Mouse (Mus musculus) heart, postnatal 25 days (tissue): ENCODE results near the gene Tmem238. TPM values are rescaled to one million over a fixed set of nuclear protein-coding genes. Genes with fewer than 3 reads are reported as not detected.
"Not testable (repeated sequence)": the region's sequence is repeated elsewhere in the genome, so short reads cannot be mapped to it uniquely, and the experiment has no call there.

ENCODE experiments used
- DNase-seq: peaks from one replicate; pipeline ENCODE4 v3.0.0; 2022; ENCODE audit warnings: low spot score
- intact Hi-C: fragments of 180-260 bp; cut with DNase I; formaldehyde crosslinking; loops from one replicate; pipeline ENCODE4 v1.15.1; 2025
- total RNA-seq, 2 experiments: library from RNA; stranded (reverse); gene quantifications; 2 replicates each; pipeline ENCODE4 v1.2.3; 2021

Tmem238 gene
- total RNA-seq, result 1 to 10 TPM; 3.5 to 4.3 TPM

- no peak for DNase-seq
- intact Hi-C loops, result loop anchor here (2.0 kb wide), 1 partner anchor 49 kb away; the partner anchor contains the start of gene Kmt5c
Observed at GRCm38 (mm10) chr7:4789436-4789935, at the start of gene Tmem238. TSS of gene Tmem238 (minus strand) at chr7:4789656.

DNA sequence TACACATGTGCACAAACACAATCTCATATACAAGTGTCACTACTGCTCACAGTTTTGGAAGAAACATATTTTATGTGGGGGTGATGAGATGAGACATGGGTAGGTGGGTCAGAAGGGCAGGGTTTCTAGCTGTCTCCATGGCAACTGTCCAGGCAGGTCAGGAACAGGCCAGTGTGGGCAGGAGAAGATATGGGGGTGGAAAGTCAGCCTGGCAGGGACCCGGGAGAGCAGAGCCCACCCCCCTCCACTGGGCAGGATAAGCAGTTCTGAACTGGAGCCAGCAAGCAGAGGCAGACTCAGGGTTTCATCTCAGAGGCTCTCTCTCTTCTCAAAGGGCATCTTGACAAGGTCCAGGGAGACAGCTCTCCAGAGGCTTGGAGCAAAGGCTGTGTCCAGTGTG, 48.2 kb upstream of the Tmem238 start:
- intact Hi-C loops, result no loop called here
- DNase-seq, result no peak

DNA sequence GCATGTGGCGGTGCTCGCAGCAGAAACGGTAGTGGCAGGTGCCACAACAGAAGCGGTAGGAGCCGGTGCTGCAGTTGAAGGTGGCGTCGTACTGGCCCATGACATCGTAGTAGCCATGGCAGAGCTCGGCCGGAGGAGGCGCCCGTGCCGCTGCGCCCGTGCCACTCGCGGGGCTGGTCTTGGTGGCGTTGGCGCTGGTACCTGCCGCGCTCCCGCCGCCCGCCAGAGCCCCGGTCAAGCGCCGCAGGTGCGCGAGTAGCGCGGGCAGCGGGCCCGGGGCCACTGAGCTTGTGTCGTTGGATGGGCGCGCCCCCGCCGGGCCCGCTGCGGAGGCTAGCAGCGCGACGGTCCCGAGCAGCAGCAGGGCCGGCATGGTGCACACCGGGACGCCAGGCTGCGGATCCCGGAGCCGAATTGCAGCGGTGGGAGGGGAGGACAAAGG, 46.9 kb upstream of the Tmem238 start:
- intact Hi-C loops, result no loop called here
- no peak for DNase-seq

- no peak for DNase-seq
- intact Hi-C loops, result no loop called here
Observed at GRCm38 (mm10) chr7:4835631-4836327, 46.3 kb upstream of the Tmem238 start.

- DNase-seq, result no peak
- intact Hi-C loops, result no loop called here
Observed at GRCm38 (mm10) chr7:4830476-4830875, 41.0 kb upstream of the Tmem238 start.

DNA sequence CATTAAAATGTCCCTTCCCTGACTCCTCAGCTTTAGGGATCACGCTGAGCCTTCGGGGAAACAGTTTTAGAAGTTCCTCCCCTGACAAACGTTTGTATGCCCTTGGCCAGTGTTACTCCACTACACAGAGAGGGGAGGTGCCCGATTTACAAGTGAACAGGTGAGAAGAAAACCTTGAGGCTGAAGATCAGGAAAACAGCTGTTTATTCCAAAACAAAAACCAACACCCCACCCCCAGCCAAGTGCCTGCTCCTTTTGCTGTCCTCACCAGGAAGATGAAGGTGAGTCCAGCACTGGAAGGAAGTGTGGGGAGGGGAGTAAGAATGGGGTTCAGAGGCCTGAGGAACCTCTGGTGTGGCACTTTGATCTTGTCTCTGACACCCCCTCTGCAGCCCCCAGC, 35.9 kb upstream of the Tmem238 start:
- intact Hi-C loops, result no loop called here
- DNase-seq, result no peak

GRCm38 (mm10) chr7:4822162-4822907, 32.9 kb upstream of the Tmem238 start:
- intact Hi-C loops, result no loop called here
- no peak for DNase-seq

- intact Hi-C loops, result no loop called here
Observed at GRCm38 (mm10) chr7:4821690-4822089, 32.2 kb upstream of the Tmem238 start.

DNA sequence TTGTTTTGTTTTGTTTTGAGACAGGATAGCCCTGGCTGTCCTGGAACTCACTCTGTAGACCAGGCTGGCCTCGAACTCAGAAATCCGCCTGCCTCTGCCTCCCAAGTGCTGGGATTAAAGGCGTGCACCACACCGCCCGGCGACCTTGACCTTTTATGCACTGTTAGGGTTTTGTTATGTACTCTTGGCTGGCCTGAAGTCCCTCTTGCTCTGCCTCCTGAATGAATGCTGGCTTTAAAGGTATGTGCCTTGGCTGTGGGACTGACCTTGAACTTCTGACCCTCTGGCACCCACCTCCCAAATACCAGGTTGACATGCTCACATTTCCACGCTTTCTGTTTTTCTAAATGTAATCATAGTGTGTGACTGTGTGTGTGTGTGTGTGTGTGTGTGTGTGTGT, 31.5 kb upstream of the Tmem238 start:
- DNase-seq, intact Hi-C loops: not testable (repeated sequence)

More at GRCm38 (mm10) chr7:4821690-4822089, 32.2 kb upstream of the Tmem238 start:
- DNase-seq, result no peak

DNA sequence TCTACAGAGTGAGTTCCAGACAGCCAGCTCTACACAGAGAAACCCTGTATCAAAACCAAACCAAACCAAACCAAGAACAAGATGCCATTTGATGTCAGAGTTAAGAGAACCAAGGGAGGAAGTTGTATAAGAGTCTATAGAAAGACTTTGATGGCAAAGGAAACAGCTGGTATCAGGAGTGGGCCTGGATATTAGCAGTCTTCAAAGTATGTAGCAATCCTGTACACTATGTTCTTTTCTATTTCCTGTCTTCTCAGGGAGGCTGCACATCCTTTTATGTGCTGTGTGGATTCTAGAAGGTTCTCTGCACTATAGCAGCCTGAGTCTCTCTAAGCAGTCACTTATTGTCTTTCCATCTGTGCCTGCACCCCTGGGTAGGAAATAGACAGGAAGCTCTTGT, 27.1 kb upstream of the Tmem238 start:
- intact Hi-C loops, result loop anchor here (5.0 kb wide), 2 partner anchors 126 to 196 kb away; partner anchors contain the start of genes Fiz1 and Zfp524
- no peak for DNase-seq

DNA sequence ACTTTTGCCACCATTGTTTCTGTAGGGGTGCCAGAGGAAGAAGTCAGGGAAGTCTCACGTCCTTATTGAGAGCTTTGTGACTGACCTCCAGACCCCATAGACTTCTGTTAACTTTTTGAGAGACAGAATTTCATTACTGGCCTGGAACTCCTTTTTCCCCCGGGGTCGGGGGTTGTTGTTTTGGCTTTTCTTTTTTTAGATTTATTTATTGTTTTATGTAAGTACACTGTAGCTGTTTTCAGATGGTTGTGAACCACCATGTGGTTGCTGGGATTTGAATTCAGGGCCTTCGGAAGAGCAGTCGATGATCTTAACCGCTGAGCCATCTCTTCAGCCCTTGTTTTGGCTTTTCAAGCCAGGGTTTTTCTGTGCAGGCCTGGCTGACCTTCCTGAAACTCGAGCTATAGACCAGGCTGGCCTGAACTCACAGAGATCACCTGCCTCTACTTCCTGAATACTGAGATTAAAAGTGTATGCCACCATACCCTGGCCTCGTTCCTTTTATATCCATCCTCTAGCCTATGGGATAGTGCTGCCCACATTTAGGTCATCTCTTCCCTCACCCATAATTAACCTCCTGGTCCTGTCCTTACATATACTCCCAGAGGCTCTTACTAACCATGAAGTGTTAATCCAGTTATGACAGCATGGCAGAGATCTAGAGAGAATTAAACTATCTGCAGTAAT, 23.8 kb upstream of the Tmem238 start:
- no peak for DNase-seq
- intact Hi-C loops, result loop anchor here (5.0 kb wide), 3 partner anchors 54 to 156 kb away; partner anchors contain the start of genes Ppp6r1 and Zfp628

DNA sequence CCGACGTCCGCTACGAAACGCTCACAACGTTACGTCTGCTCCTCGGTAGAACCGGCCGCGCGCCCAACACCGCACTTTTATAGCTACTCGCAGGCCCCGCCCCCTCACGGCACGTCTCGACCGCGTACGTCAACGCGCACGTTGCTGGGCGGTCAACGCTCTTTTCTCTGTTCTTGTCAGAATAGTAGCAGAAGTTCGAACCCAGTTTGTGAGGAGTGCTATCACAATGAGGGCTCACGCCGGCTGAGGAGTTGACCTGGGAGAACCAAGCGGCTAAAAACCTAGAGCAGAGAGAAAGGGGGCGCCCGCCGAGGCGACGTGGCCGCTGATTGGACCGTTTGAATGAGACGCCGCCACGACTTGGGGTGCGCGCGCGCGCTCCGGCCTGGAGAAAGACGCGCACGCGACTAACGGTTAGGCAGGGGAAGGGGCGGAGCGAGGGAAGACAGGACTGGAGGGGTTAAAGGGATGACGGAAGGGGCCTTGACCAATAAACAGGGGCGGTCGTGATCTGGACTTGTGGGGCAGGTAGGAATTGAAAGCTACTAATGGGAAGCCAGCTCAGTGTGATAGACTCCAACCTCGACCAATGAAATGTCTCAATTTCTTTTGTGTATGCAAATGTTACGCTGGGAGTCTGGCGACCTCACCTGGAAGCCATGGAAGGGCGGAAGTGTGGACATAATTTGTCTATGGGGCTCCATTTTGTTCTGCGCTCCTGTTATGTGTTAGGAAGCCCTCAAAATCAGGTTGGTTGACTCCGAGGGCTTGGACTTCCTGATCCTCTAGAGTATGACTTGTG, 23.0 kb upstream of the Tmem238 start, which contains the start of gene Ube2s:
Gene Ube2s (minus strand): TSS at position 288 of the 802 bp plus-strand sequence.
- peak; percentile 98 for DNase-seq
- intact Hi-C loops, result loop anchor here (5.0 kb wide), 3 partner anchors 55 to 155 kb away; partner anchors contain the start of genes Ppp6r1 and Zfp628

GRCm38 (mm10) chr7:4811842-4812302, 22.4 kb upstream of the Tmem238 start:
- DNase-seq, result no peak
- intact Hi-C loops, result loop anchor here (5.0 kb wide), 3 partner anchors 55 to 155 kb away; partner anchors contain the start of genes Ppp6r1 and Zfp628

- intact Hi-C loops, result loop anchor here (5.0 kb wide), 3 partner anchors 56 to 154 kb away; partner anchors contain the start of genes Ppp6r1 and Zfp628
Observed at GRCm38 (mm10) chr7:4811131-4811530, 21.7 kb upstream of the Tmem238 start.

GRCm38 (mm10) chr7:4806716-4807115, 17.3 kb upstream of the Tmem238 start:
- DNase-seq, result no peak

More at GRCm38 (mm10) chr7:4811131-4811530, 21.7 kb upstream of the Tmem238 start:
- DNase-seq, result not testable (repeated sequence)

GRCm38 (mm10) chr7:4802247-4802646, 12.8 kb upstream of the Tmem238 start:
- DNase-seq, result no peak
- intact Hi-C loops, result no loop called here

More at GRCm38 (mm10) chr7:4806716-4807115, 17.3 kb upstream of the Tmem238 start:
- intact Hi-C loops, result loop anchor here (2.0 kb wide), 1 partner anchor 14 kb away; the partner anchor contains the start of gene Rpl28

DNA sequence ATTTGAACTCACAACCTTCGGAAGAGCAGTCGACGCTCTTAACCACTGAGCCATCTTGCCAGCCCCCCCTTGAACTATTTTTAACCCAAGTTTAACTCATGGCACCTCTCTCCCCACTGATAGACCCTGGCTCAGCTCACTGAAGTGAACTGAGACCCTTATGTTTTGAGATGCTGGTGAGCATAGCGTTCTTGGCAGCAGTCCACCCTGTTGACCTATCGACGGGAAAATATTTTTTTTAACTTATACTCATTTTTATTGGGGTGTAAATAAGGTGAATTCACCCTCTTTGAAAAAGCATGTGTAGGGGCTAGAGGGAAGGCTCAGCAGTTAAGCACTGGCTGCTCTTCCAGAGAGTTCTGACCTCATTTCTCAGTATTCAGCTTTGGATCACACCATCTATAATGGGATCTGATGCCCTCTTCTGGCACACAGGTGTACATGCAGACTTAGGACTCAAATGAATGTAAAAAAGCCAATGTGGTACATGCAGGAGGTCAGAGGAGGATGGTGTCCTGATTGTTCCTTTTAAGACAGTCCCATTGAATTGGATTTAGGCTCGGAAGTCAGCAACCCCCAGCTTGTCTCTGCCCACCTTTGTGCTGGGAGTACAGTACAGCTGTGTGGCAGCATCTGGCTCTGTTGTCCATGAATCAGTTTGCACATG, 6.4 kb upstream of the Tmem238 start:
- DNase-seq, result no peak
- intact Hi-C loops, result loop anchor here (2.0 to 10.0 kb wide), 2 partner anchors 239 to 1101 kb away; partner anchors contain the start of genes Mboat7 and Tsen34

GRCm38 (mm10) chr7:4794631-4795168, 5.2 kb upstream of the Tmem238 start:
- intact Hi-C loops, result loop anchor here (5.0 to 10.0 kb wide), 3 partner anchors 87 to 1100 kb away; partner anchors contain the start of genes Mboat7 and Tsen34
- no peak for DNase-seq
